Mouse (Mus musculus): ENCODE results near the gene Plekhd1. TPM values are rescaled to one million over a fixed set of nuclear protein-coding genes. Genes with fewer than 3 reads are reported as not detected.

Plekhd1 gene
- total and polyA plus RNA-seq, 3 experiments: 0.04 TPM; not detected in 2

DNA sequence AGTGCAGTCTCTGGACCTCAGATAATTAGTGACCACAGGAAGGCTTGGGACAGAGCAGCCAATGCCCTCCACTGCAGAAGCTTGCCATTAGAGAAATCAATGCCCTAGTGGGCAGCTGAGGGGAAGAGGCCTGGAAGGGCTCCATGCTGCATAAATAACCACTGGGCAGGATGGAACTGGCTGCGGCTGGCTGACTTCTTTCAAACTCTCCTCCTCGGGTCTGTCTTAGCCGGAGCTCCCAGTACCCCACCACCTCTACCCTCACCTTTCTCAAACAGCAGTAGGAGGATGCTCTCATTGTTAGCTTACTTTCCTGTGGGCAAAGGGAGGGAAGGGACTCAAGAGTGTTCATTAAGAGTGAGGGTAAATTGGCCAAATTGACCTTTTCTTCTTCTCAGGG, 2.6 kb downstream of the Plekhd1 start:
- no peak for TF ChIP-seq ELF1 (IDR thresholded peaks at IDR 0.05; ENCODE audit: low read depth, low read length)
- no peak for TF ChIP-seq SIN3A (IDR thresholded peaks at IDR 0.05; ENCODE audit: low read length)
- TF ChIP-seq BHLHE40 (IDR thresholded peaks at IDR 0.05; ENCODE audit: borderline replicate concordance, low read depth, low read length): no peak
- TF ChIP-seq E2F4 (IDR thresholded peaks at IDR 0.05; ENCODE audit: borderline replicate concordance, low read depth, low read length): no peak
- TF ChIP-seq EP300 (IDR thresholded peaks at IDR 0.05; ENCODE audit: low read depth in 1 of 2, low read length in 2 of 2): no peak
- no peak for TF ChIP-seq ZKSCAN1 (IDR thresholded peaks at IDR 0.05; ENCODE audit: low read depth, low read length)
- TF ChIP-seq ZNF384 (IDR thresholded peaks at IDR 0.05; ENCODE audit: low read depth, low read length): no peak
- TF ChIP-seq POLR2A (IDR thresholded peaks at IDR 0.05; ENCODE audit: control insufficient read depth in 1 of 2, insufficient read depth in 1 of 2, low read depth in 1 of 2, low read length in 2 of 2, poor library complexity in 1 of 2): no peak
- no peak for TF ChIP-seq MYC (IDR thresholded peaks at IDR 0.05; ENCODE audit: low read depth, low read length)
- TF ChIP-seq UBTF (IDR thresholded peaks at IDR 0.05; ENCODE audit: borderline replicate concordance, insufficient read depth, low read depth, low read length): no peak
- TF ChIP-seq NELFE (IDR thresholded peaks at IDR 0.05; ENCODE audit: low read depth, low read length): no peak
- TF ChIP-seq MAZ (IDR thresholded peaks at IDR 0.05; ENCODE audit: low read depth, low read length): no peak
- no peak for TF ChIP-seq RAD21 (IDR thresholded peaks at IDR 0.05; ENCODE audit: low read depth, low read length)
- no peak for TF ChIP-seq CHD1 (IDR thresholded peaks at IDR 0.05; ENCODE audit: low read depth, low read length)
- Histone ChIP-seq H3K4me3 (ENCODE audit: control insufficient read depth in 1 of 2, insufficient read depth in 1 of 2, low read depth in 2 of 2, low read length in 2 of 2) (no peak overlapping the region), H3K9ac (ENCODE audit: control insufficient read depth, low read depth, low read length, poor library complexity, severe bottlenecking) (no peak overlapping the region), H3K79me2 (ENCODE audit: control insufficient read depth, insufficient read depth, low read length, poor library complexity) (no peaks in the 10 kb centered on the region), H3K9me3 (replicated peaks; ENCODE audit: insufficient read depth, low read length) (no peaks in the 10 kb centered on the region), H3K27ac (ENCODE audit: control insufficient read depth, low read depth, low read length) (no peak overlapping the region), H3K27me3 (ENCODE audit: control insufficient read depth in 1 of 2, insufficient read depth in 2 of 2, low read length in 2 of 2) (no peaks in the 10 kb centered on the region), H3K4me1 (ENCODE audit: control insufficient read depth in 1 of 2, insufficient read depth in 2 of 2, low read length in 2 of 2) (peaks cover 9 to 14% of the 10 kb centered on the region in 2 experiments), H3K36me3 (ENCODE audit: control insufficient read depth in 1 of 2, insufficient read depth in 2 of 2, low read length in 2 of 2) (peaks cover 0 to 10% of the 10 kb centered on the region in 2 experiments; a peak in 2 of 4 replicates)
- DNase-seq (ENCODE audit: low read depth, low spot score): no peak

DNA sequence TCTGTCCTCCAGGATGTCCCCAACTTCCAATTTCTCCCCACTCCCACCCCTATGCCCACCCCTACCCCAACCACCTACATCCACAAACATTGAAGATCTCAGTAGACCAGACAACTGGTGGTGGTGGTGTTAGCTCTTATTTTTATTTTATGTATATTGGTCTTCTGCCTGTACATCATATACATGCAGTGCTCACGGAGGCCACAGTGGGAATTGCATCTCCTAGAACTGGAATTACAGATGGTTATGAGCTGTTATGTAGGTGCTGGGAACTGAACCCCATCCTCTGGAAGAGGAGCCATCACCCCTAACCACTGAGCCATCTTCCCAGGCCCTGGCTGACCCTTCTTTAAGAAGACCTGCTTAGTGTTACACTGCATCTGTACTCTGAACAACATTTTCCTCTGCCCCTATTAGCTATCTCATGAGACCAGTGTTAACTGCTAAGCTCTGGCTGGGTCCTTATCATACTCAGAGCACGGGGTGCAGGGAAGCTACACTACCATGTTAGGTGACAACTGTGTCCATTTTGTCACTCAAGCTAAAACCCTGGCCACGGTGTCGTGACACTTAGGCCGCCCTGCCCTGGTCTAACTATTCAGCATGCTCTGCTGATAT, 6.2 kb downstream of the Plekhd1 start:
- H3K79me2 ChIP-seq (ENCODE audit: control insufficient read depth, insufficient read depth, low read length, poor library complexity): no peaks in the 10 kb centered on the region
- H3K4me1 ChIP-seq (ENCODE audit: control insufficient read depth in 1 of 2, insufficient read depth in 2 of 2, low read length in 2 of 2): peaks cover 9 to 14% of the 10 kb centered on the region in 2 experiments
- no peaks in the 10 kb centered on the region for H3K27me3 ChIP-seq (ENCODE audit: control insufficient read depth in 1 of 2, insufficient read depth in 2 of 2, low read length in 2 of 2)
- 0 out of 2 replicates have a peak, but pooled peaks have one; percentile 22 for TF ChIP-seq BHLHE40 (IDR thresholded peaks at IDR 0.05; ENCODE audit: borderline replicate concordance, low read depth, low read length)
- no peak for TF ChIP-seq MEF2A (IDR thresholded peaks at IDR 0.05; ENCODE audit: extremely low read depth, insufficient replicate concordance, low read depth, low read length, poor library complexity, severe bottlenecking)
- peak; percentile 71 for TF ChIP-seq TAL1 (IDR thresholded peaks at IDR 0.05; ENCODE audit: low read length)
- peak; percentile 89 for TF ChIP-seq TCF12 (IDR thresholded peaks at IDR 0.05; ENCODE audit: low read depth, low read length)
- TF ChIP-seq EP300 (IDR thresholded peaks at IDR 0.05; ENCODE audit: low read depth in 1 of 2, low read length in 2 of 2): peak; percentile 86 to 90
- TF ChIP-seq MYB (IDR thresholded peaks at IDR 0.05; ENCODE audit: low read depth, low read length): peak; percentile 76
- no peak for TF ChIP-seq CHD1 (IDR thresholded peaks at IDR 0.05; ENCODE audit: low read depth, low read length)
- TF ChIP-seq RAD21 (IDR thresholded peaks at IDR 0.05; ENCODE audit: low read depth, low read length): 0 out of 2 replicates have a peak, but pooled peaks have one; percentile 4
- TF ChIP-seq GATA1 (IDR thresholded peaks at IDR 0.05; ENCODE audit: low read depth, low read length): peak; percentile 73
- 0 out of 2 replicates have a peak, but pooled peaks have one; percentile 31 for TF ChIP-seq MAX (IDR thresholded peaks at IDR 0.05; ENCODE audit: low read length)
- TF ChIP-seq ETS1 (IDR thresholded peaks at IDR 0.05; ENCODE audit: low read depth, low read length): peak; percentile 19; the same call in 1 of the 2 replicates
- peak in 2 of 3 experiments; percentile 33 to 37; a peak in 3 of 6 replicates for TF ChIP-seq CTCF (IDR thresholded peaks at IDR 0.05 in 2 of 3, conservative IDR thresholded peaks at IDR 0.05 in 1 of 3; ENCODE audit: control insufficient read depth in 1 of 3, insufficient read depth in 1 of 3, low read depth in 2 of 3, low read length in 3 of 3, poor library complexity in 1 of 3, severe bottlenecking in 1 of 3)
- no peak for TF ChIP-seq ZNF384 (IDR thresholded peaks at IDR 0.05; ENCODE audit: low read depth, low read length)
- TF ChIP-seq SIN3A (IDR thresholded peaks at IDR 0.05; ENCODE audit: low read length): peak; percentile 26; the same call in 1 of the 2 replicates
- peak overlapping the region; percentile 6; the same call in 1 of the 2 replicates for H3K27ac ChIP-seq (ENCODE audit: control insufficient read depth, low read depth, low read length)
- peak; percentile 79 for DNase-seq (ENCODE audit: low read depth, low spot score)
- no peaks in the 10 kb centered on the region for H3K9me3 ChIP-seq (replicated peaks; ENCODE audit: insufficient read depth, low read length)
- peaks cover 0 to 10% of the 10 kb centered on the region in 2 experiments; a peak in 2 of 4 replicates for H3K36me3 ChIP-seq (ENCODE audit: control insufficient read depth in 1 of 2, insufficient read depth in 2 of 2, low read length in 2 of 2)
- H3K9ac ChIP-seq (ENCODE audit: control insufficient read depth, low read depth, low read length, poor library complexity, severe bottlenecking): no peak overlapping the region
- no peak overlapping the region for H3K4me3 ChIP-seq (ENCODE audit: control insufficient read depth in 1 of 2, insufficient read depth in 1 of 2, low read depth in 2 of 2, low read length in 2 of 2)
